Mouse (Mus musculus) ES-E14 (cell line): ENCODE data around the gene Kalrn. TPM values are rescaled to one million over a fixed set of nuclear protein-coding genes. Genes with fewer than 3 reads are reported as not detected.

Experiments used
- DNase-seq: peaks from one replicate; pipeline ENCODE4 v3.0.0-alpha.2; 2013; ENCODE audit warnings: low read depth, low spot score
- H3K27ac ChIP-seq: 2 replicates; pipeline ENCODE4 v1.5.1; 2012; ENCODE audit warnings: low read depth, mild to moderate bottlenecking, low read length, moderate library complexity, mixed read lengths; ENCODE audit not compliant: poor library complexity, insufficient read depth, severe bottlenecking
- H3K36me3 ChIP-seq: 2 replicates; pipeline ENCODE4 v1.6.1; 2012; ENCODE audit warnings: mild to moderate bottlenecking, low read length, moderate library complexity, mixed read lengths; ENCODE audit not compliant: control insufficient read depth, poor library complexity, insufficient read depth, severe bottlenecking
- H3K4me1 ChIP-seq, 2 experiments: fragments of 150-350 bp in 1 of 2; sonication (generic) in 1 of 2; 2 replicates each; pipeline ENCODE4 v1.6.1; 2012; ENCODE audit warnings: low read length in 2 of 2, mild to moderate bottlenecking in 1 of 2, mixed read lengths in 1 of 2; ENCODE audit not compliant: control insufficient read depth in 2 of 2, insufficient read depth in 2 of 2, poor library complexity in 1 of 2
- H3K4me3 ChIP-seq, 2 experiments: fragments of 150-350 bp in 1 of 2; sonication (generic) in 1 of 2; 2 replicates each; pipeline ENCODE4 v1.5.1; 2012; ENCODE audit warnings: low read length in 2 of 2, low read depth in 1 of 2, mild to moderate bottlenecking in 1 of 2, mixed read lengths in 1 of 2; ENCODE audit not compliant: insufficient read depth in 1 of 2, poor library complexity in 1 of 2, severe bottlenecking in 1 of 2
- H3K9ac ChIP-seq: 2 replicates; pipeline ENCODE4 v1.6.1; 2012; ENCODE audit warnings: low read depth, mild to moderate bottlenecking, low read length, mixed read lengths; ENCODE audit not compliant: poor library complexity, insufficient read depth, severe bottlenecking
- H3K9me3 ChIP-seq: fragments of 150-350 bp; sonication (generic); 2 replicates; pipeline ENCODE4 v1.6.1; 2012; ENCODE audit warnings: low read depth, mild to moderate bottlenecking, low read length; ENCODE audit not compliant: control insufficient read depth, insufficient read depth
- CHD2 ChIP-seq: IDR thresholded peaks from 2 replicates; pipeline ENCODE4 v1.6.1; 2014; ENCODE audit warnings: mild to moderate bottlenecking, low read depth, low read length, inconsistent platforms
- HCFC1 ChIP-seq: IDR thresholded peaks from 2 replicates; pipeline ENCODE4 v1.6.1; 2012; ENCODE audit warnings: low read length, inconsistent platforms, borderline replicate concordance; ENCODE audit not compliant: insufficient read depth
- MAFK ChIP-seq: IDR thresholded peaks from 2 replicates; pipeline ENCODE4 v1.6.1; 2014; ENCODE audit warnings: mild to moderate bottlenecking, low read depth, low read length, inconsistent platforms; ENCODE audit not compliant: insufficient read depth
- ZC3H11A ChIP-seq: IDR thresholded peaks from 2 replicates; pipeline ENCODE4 v1.6.1; 2012; ENCODE audit warnings: low read depth, mild to moderate bottlenecking, inconsistent platforms, low read length, borderline replicate concordance
- ZNF384 ChIP-seq: IDR thresholded peaks from 2 replicates; pipeline ENCODE4 v1.6.1; 2012; ENCODE audit warnings: low read depth, low read length, inconsistent platforms
- in situ Hi-C, 2 experiments: fragments of 600-800 bp; cut with MboI; formaldehyde crosslinking; loops; one replicate each; pipeline ENCODE4 v1.15.1; 2025; ENCODE audit warnings: low sequenced_read_pairs in 2 of 2, inconsistent platforms in 1 of 2; ENCODE audit not compliant: unreplicated experiment in 2 of 2
- total RNA-seq: library from RNA; depleted of rRNA; stranded (reverse); fragments of 300-350 nt; gene quantifications from 2 replicates; pipeline ENCODE4 v1.2.3, GENCODE M21; 2012

The Kalrn gene
- total RNA-seq, 1 experiment, result 15.7 TPM

DNA sequence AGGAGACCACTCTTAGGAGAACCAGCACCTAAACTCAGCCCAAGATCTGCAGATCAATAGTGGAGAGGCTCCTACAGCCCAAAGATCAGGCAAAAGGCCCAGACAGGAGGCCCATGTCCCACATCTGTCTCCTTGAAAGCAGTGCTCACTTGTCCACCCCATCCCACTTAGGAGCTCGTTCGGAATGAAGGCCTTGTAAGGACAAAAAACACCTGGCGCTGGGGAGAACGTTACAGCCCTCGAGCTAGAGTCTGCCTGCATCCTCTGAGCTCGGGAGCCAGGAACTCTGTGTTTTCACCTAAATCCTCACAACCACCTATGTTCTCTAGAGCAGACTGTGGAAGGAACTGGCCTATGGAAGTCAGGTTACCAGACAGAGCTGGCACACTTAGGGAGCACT is 492.5 kb downstream of the Kalrn start:
- no peak overlapping the region for H3K27ac ChIP-seq
- peaks cover 0 to 10% of the 10 kb centered on the region in 2 experiments; a peak in 2 of 4 replicates for H3K4me1 ChIP-seq
- no peak overlapping the region for H3K9ac ChIP-seq
- no peaks in the 10 kb centered on the region for H3K36me3 ChIP-seq
- DNase-seq, result no peak
- in situ Hi-C loops, result no loop called here
- no peaks in the 10 kb centered on the region for H3K9me3 ChIP-seq
- H3K4me3 ChIP-seq, result no peak overlapping the region
- TF ChIP-seq HCFC1 (no peak), CHD2 (no peak), MAFK (no peak), ZNF384 (no peak), ZC3H11A (no peak)

DNA sequence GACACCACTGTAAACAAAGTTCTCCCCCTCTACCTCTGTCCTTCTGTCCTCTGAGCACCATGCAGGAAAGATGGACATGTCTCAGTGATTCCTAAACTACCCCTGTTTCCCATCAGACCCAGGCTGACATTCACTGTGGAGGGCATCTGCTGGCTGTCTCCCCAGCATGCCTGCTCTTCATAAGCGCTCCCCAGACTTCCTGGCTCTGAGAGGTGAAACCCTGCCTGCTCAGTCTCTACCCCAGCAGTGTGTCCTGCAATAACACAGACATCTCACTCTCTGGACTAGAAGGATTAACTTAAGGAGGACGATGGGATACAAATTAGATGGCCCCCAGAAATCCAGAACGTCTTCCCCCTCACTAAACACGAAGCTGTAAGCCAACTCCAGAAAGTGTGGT is 493.8 kb downstream of the Kalrn start:
- Histone ChIP-seq H3K4me1 (peaks cover 0 to 9% of the 10 kb centered on the region in 2 experiments; a peak in 1 of 4 replicates), H3K4me3 (no peak overlapping the region), H3K9ac (no peak overlapping the region), H3K36me3 (no peaks in the 10 kb centered on the region), H3K9me3 (no peaks in the 10 kb centered on the region), H3K27ac (no peak overlapping the region)
- TF ChIP-seq ZNF384 (no peak), MAFK (no peak), HCFC1 (no peak), CHD2 (no peak), ZC3H11A (no peak)
- in situ Hi-C loops, result no loop called here
- DNase-seq, result no peak

DNA sequence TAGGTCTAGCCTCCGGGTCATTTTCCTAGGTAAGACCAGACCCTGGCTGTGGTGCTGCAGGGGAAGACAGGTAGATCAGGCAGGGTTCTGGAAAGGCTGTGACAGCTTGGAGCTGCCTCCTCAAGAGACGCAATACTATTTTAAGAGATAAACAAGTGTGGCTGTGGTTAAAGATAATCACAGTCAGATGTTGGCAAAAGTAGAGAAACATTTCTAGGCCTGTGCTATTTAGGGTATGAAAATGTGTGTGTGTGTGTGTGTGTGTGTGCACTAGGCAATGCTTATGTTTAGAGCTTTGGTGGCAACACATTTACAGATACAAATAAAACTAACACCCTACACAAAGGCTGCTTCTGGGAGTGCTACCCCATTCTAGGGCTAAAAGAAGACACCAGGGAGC is 494.6 kb downstream of the Kalrn start:
- Histone ChIP-seq H3K4me3 (no peak overlapping the region), H3K4me1 (peaks cover 0 to 9% of the 10 kb centered on the region in 2 experiments; a peak in 1 of 4 replicates), H3K36me3 (no peaks in the 10 kb centered on the region), H3K27ac (no peak overlapping the region), H3K9ac (no peak overlapping the region), H3K9me3 (no peaks in the 10 kb centered on the region)
- no peak for TF ChIP-seq MAFK
- no peak for TF ChIP-seq ZC3H11A
- TF ChIP-seq ZNF384, result no peak
- no peak for TF ChIP-seq CHD2
- TF ChIP-seq HCFC1, result no peak
- no peak for DNase-seq
- in situ Hi-C loops, result no loop called here

DNA sequence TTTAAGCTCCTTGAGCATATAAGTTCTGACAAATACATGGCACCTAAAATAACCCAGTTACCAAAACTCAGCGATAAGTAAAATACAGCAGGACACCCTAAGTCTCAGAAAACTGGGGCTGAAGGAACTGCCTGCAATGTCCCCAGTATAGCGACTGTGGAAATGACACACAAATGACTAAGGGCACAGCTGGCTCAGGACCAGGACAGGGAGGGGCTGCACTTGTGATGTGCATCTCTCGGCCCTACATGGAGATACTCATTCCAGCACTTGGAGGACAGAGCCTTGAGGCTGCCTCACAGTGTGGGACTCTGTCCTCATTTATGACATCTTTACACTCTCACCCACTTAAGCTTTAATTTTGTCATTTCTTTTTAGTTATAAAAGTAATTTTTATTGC is 497.2 kb downstream of the Kalrn start:
- Histone ChIP-seq H3K9ac (no peak overlapping the region), H3K9me3 (no peaks in the 10 kb centered on the region), H3K27ac (no peak overlapping the region), H3K4me1 (no peaks in the 10 kb centered on the region), H3K36me3 (no peaks in the 10 kb centered on the region), H3K4me3 (no peak overlapping the region)
- in situ Hi-C loops, result no loop called here
- TF ChIP-seq MAFK, result no peak
- no peak for TF ChIP-seq CHD2
- no peak for TF ChIP-seq ZNF384
- no peak for TF ChIP-seq HCFC1
- no peak for TF ChIP-seq ZC3H11A
- no peak for DNase-seq

DNA sequence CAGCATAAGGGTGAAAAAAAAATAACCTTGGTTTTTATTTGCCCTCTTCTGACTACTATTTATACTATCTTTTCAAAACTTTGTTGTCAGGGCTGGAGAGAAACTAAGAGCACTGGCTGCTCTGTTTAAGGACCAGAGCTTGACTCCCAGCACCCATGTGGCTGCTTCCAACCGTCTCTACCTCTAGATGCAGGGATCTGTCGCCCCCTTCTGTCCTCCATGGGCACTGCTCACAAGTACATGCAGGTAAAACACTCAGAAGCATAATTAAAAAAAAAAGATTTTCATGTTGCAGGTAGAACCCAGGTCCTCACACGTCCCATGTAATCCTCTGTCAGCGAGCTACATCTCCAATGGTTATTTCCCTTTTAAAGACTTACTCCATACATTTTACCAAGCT is 499.4 kb downstream of the Kalrn start:
- Histone ChIP-seq H3K4me3 (no peak overlapping the region), H3K4me1 (peaks cover 0 to 2% of the 10 kb centered on the region in 2 experiments; a peak in 1 of 4 replicates), H3K27ac (no peak overlapping the region), H3K9ac (no peak overlapping the region), H3K9me3 (no peaks in the 10 kb centered on the region), H3K36me3 (no peaks in the 10 kb centered on the region)
- in situ Hi-C loops, result no loop called here
- TF ChIP-seq MAFK (no peak), CHD2 (no peak), HCFC1 (no peak), ZC3H11A (no peak), ZNF384 (no peak)
- no peak for DNase-seq
